Mouse (Mus musculus): ENCODE data around the gene Ifit1bl1.
"Not testable (repeated sequence)": the region's sequence is repeated elsewhere in the genome, so short reads cannot be mapped to it uniquely, and the experiment has no call there.

Gene Ifit1bl1

GRCm38 (mm10) chr19:34601888-34602287 is at the start of gene Ifit1bl1:
Gene Ifit1bl1 (minus strand): TSS chr19:34601956.
- DNase-seq: not testable (repeated sequence)

GRCm38 (mm10) chr19:34650997-34651396 is 49.2 kb upstream of the Ifit1bl1 start:
- DNase-seq: no peak

- no peak for DNase-seq
Observed at GRCm38 (mm10) chr19:34650276-34650675, 48.5 kb upstream of the Ifit1bl1 start.

DNA sequence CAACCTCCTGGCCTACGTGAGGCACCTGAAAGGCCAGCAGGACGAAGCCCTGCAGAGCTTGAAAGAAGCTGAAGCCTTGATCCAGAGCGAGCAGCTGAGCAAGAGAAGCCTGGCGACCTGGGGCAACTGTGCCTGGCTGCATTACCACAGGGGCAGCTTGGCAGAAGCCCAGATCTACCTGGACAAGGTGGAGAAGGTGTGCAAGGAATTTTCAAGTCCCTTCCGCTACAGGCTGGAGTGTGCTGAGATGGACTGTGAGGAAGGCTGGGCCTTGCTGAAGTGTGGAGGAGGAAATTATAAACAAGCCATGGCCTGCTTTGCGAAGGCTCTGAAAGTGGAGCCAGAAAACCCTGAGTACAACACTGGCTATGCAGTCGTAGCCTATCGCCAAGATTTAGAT is 45.9 kb upstream of the Ifit1bl1 start:
- DNase-seq: not testable (repeated sequence)

GRCm38 (mm10) chr19:34642616-34643015 is 40.9 kb upstream of the Ifit1bl1 start:
- no peak for DNase-seq

DNA sequence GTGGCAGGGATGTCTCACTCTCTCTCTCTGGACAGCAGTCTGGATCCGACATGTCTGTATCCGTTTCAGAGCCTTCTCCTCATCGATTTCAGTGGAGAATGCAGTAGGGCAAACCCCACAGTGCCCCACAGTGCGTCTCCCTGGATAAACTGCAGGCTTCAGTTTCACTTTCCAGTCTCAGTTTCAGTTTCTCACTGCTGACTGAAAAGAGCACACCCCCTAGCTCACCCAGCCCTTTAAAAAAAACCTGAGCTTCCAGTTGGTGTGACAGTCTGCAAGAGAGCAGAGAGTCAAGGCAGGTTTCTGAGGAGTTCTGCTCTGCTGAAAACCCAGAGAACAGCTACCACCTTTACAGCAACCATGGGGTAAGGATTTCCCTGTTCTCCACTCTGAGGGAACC is 38.9 kb upstream of the Ifit1bl1 start, which contains the start of the genes Ifit1bl2 and Ifit1:
Ifit1bl2 (minus strand) TSS at position 121 of the 400 bp plus-strand sequence.
Ifit1 (plus strand) TSS at position 249 of the 400 bp plus-strand sequence.
- DNase-seq: peak; percentile 30

GRCm38 (mm10) chr19:34636933-34637557 is 35.3 kb upstream of the Ifit1bl1 start:
- DNase-seq: peak; percentile 57

GRCm38 (mm10) chr19:34633484-34633883 is 31.7 kb upstream of the Ifit1bl1 start:
- no peak for DNase-seq

DNA sequence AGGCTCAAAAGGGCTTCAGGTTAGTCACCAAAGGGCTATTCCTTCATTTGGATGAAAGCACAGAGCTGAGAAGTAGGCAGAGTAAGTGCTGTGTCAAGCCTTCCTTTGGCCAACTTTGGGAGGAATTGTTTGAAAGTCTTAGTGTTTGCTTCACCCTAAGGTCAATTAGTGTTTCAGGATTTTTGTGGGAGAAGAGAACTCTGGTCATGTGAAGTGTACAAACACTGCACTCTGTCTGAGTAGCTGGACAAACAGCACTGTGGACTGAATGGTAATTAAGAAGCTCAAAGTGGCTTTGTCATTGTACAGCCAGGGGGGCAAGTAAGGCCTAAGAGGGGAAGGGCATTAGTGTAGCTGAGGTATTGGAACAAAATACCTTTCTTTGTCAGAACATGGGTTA is 29.7 kb upstream of the Ifit1bl1 start:
- no peak for DNase-seq

GRCm38 (mm10) chr19:34627496-34627895 is 25.7 kb upstream of the Ifit1bl1 start:
- DNase-seq: no peak

GRCm38 (mm10) chr19:34624663-34625062 is 22.9 kb upstream of the Ifit1bl1 start:
- no peak for DNase-seq

DNA sequence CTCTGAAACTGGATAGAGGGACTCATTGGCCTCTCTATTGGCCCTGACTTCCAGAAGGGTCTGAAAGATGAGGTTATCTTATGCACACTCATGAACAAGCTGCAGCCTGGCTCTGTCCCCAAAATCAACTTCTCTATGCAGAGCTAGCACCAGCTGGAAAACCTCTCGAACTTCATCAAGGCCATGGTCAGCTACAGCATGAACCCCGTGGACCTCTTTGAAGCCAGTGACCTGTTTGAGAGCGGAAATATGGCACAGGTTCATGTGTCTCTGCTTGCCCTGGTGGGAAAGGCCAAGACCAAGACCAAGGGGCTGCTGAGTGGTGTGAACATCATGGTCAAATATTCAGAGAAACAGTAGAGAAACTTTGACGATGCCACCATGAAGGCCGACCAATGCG is 22.0 kb upstream of the Ifit1bl1 start:
- no peak for DNase-seq

GRCm38 (mm10) chr19:34620871-34621270 is 19.1 kb upstream of the Ifit1bl1 start:
- DNase-seq: no peak

- DNase-seq: not testable (repeated sequence)
Observed at GRCm38 (mm10) chr19:34612243-34613001, 10.7 kb upstream of the Ifit1bl1 start.

- not testable (repeated sequence) for DNase-seq
Observed at GRCm38 (mm10) chr19:34610118-34610517, 8.4 kb upstream of the Ifit1bl1 start.

DNA sequence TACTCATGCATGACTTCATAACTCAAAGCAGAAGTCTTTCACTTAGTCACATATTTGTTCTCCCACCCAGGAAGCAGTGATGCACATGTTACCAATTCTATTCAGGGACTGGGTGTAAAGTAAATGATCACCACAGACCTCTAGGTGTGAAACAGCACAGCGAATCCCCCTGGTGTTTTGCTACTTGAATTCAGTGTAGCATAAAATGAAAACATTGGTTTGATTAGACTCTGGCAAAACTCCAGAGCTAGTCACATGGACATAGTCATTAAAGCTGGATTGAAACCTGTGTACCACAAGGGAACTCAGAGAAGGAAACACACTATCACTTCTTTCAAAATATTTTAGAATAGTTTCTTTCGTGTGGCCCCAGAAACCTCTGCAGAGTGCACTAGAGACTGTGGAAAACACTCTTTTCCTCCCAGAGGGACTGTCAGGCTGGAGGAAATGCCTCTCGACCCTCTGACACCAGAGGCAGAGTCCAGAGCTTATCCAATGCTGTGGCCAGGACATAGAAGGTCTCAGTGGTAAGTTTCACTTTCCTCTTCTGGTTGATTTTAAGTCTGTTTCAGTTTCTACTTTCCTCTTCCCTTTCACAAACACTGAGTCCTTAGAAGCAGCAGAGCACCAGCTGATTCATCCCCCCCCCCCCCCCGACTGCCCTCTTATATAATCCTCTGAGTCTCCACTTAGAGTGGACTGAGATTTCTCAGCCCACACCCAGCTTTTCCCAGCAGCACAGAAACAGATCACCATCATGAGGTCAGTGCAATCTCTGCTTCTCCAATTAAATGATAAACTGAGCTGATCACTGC is 5.7 kb upstream of the Ifit1bl1 start, which contains the start of gene Ifit3b:
Ifit3b (plus strand) TSS at position 734 of the 815 bp plus-strand sequence.
- DNase-seq: not testable (repeated sequence)

DNA sequence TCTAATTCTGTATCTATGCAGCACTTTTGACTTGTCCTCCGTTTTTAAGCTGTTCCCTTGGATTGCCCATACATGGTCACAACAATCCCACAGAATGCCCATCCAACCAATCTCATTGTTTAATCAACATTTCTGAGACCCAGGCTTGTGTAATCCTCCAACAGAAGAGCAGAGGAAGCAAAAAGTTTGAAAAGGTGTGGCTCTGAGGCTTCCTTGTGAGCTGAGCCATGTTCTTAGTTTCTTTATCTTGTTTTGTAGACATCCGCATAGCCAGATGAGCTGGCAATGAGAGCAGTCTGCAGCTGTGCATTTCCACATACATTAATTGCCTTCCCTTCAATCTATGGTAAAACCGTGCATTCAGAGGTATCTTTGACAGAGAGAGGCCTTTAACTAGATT is 3.7 kb upstream of the Ifit1bl1 start:
- no peak for DNase-seq

GRCm38 (mm10) chr19:34599250-34599649 is 2.5 kb downstream of the Ifit1bl1 start:
- DNase-seq: not testable (repeated sequence)

DNA sequence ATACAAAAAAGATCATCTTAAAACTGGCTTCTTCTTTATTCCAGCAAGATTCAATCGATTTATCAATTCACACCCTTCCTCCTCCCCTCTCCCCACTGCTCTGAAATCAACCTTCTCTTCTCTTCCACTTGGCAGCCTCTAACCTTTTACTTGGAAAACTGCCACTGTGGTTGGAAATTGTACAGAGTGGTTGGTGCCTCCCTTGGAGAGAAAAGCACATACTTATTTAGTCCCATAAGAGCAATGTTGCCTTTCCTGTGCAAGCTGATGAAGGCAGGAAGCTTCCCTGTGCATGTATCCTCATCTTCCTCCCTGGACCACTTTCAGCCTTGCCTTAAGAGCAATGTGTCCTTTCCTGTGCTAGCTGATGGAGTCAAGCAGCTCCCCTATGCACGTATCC is 3.4 kb downstream of the Ifit1bl1 start:
- DNase-seq: no peak

DNA sequence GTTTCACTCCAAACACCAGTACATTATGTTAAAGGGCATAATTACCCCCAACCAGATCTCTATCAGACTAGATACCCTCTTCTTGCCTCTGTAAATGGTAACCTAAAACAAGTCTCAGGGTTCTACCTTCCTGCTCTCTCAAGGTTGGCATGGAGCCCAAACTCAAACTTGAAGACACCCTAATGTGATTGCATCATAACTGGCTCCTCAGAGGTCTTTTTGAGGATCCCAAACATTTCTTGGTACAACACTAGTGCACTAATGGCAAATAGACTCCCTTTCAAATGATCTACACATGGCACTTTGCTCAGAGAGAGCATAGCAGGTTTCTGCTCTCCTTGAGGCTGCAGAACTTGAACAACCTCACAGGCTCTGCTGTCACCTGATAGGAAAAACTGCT is 4.9 kb downstream of the Ifit1bl1 start:
- no peak for DNase-seq

- DNase-seq: not testable (repeated sequence)
Observed at GRCm38 (mm10) chr19:34594523-34594922, 7.2 kb downstream of the Ifit1bl1 start.

- DNase-seq: no peak
Observed at GRCm38 (mm10) chr19:34593456-34593855, 8.3 kb downstream of the Ifit1bl1 start.

DNA sequence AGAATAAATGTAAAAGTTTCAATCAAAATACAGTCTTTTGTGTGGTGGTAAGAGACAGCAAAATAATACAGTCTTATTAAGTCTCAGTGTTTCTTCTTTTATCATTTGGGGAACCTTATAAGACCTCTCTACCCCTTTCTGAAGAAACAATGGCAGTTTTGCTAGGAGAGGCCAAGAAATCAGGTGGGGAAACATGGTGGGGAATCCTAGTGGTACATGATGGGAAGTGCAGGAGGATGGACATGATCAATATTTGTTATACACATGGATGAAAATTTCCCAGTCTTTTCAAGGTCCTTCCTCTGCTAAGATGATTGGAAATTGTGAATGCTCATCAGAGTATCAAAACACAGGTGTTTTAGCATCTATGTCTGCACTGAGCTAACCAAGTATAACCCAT is 12.8 kb downstream of the Ifit1bl1 start:
- no peak for DNase-seq
